Comparison of ENCODE assay signal across 8 mouse cellular contexts in genomic region chr1:184853339-184853738, GRCm38 (mm10). TPM values are rescaled to one million over a fixed set of nuclear protein-coding genes. Genes with fewer than 3 reads are reported as not detected.
DNase-seq lines count a peak whose midpoint lies in the region; ATAC-seq and TF ChIP-seq lines count a peak whose summit lies in the region.

No protein-coding gene starts in this region.

- peak; percentile 44 for TF ChIP-seq RAD21 in CH12.LX (IDR thresholded peaks at IDR 0.05; ENCODE audit: low read depth, low read length)

- peak in 1 of 2 experiments; percentile 71; a peak in 2 of 4 replicates for TF ChIP-seq CTCF in CH12.LX (conservative IDR thresholded peaks at IDR 0.05 in 1 of 2, IDR thresholded peaks at IDR 0.05 in 1 of 2; ENCODE audit: low read depth in 2 of 2, low read length in 2 of 2)
- TF ChIP-seq CTCF in liver, embryonic 14.5 days (IDR thresholded peaks at IDR 0.05; ENCODE audit: low read depth), result peak; percentile 89

- no peak overlapping the region for H3K27ac ChIP-seq in CH12.LX (ENCODE audit: insufficient read depth, low read depth)
- peak overlapping the region; percentile 85 for H3K27ac ChIP-seq in heart, embryonic 12.5 days (ENCODE audit: poor library complexity, severe bottlenecking)
- H3K27ac ChIP-seq in kidney, embryonic 16.5 days (ENCODE audit: low read length), result peak overlapping the region; percentile 85
- H3K27ac ChIP-seq in liver, embryonic 14.5 days, result no peak overlapping the region; the same call in 1 of the 2 replicates
- H3K27ac ChIP-seq in neural tube, embryonic 12.5 days, result no peak overlapping the region

- peak; percentile 34 for DNase-seq in CH12.LX (ENCODE audit: extremely low read depth)
- peak; percentile 25 to 54 for DNase-seq in adrenal gland, postnatal 4 days (ENCODE audit: low spot score in 2 of 2)
- peak in 1 of 3 experiments; percentile 39 for DNase-seq in liver, embryonic 14.5 days (ENCODE audit: low read depth in 3 of 3, low spot score in 3 of 3)
- peak; percentile 79 for DNase-seq in urinary bladder, postnatal 14 days (ENCODE audit: low spot score)

- H3K9me3 ChIP-seq in CH12.LX (replicated peaks; ENCODE audit: low read length), result no peaks in the 10 kb centered on the region
- no peaks in the 10 kb centered on the region for H3K9me3 ChIP-seq in heart, embryonic 12.5 days (replicated peaks)
- no peaks in the 10 kb centered on the region for H3K9me3 ChIP-seq in kidney, embryonic 16.5 days (ENCODE audit: low read length)
- no peaks in the 10 kb centered on the region for H3K9me3 ChIP-seq in liver, embryonic 14.5 days (ENCODE audit: control insufficient read depth, low read length)
- no peaks in the 10 kb centered on the region for H3K9me3 ChIP-seq in neural tube, embryonic 12.5 days

- H3K27me3 ChIP-seq in CH12.LX (replicated peaks), result no peaks in the 10 kb centered on the region
- H3K27me3 ChIP-seq in heart, embryonic 12.5 days (replicated peaks), result peaks cover 16% of the 10 kb centered on the region
- H3K27me3 ChIP-seq in kidney, embryonic 16.5 days (ENCODE audit: insufficient read depth, low read length), result no peaks in the 10 kb centered on the region
- no peaks in the 10 kb centered on the region for H3K27me3 ChIP-seq in liver, embryonic 14.5 days (ENCODE audit: control insufficient read depth, insufficient read depth, low read length)
- H3K27me3 ChIP-seq in neural tube, embryonic 12.5 days (replicated peaks), result peaks cover 17% of the 10 kb centered on the region; the same call in 1 of the 2 replicates

- no peak overlapping the region for H3K4me3 ChIP-seq in CH12.LX (replicated peaks in 1 of 3; ENCODE audit: low read depth in 2 of 3, low read length in 2 of 3, poor library complexity in 1 of 3)
- peak overlapping the region; percentile 25 for H3K4me3 ChIP-seq in heart, embryonic 12.5 days
- peak overlapping the region; percentile 17 for H3K4me3 ChIP-seq in kidney, embryonic 16.5 days (ENCODE audit: low read length)
- peak overlapping the region in 1 of 2 experiments; percentile 12; a peak in 2 of 4 replicates for H3K4me3 ChIP-seq in liver, embryonic 14.5 days (ENCODE audit: insufficient read depth in 1 of 2, low read depth in 2 of 2, low read length in 2 of 2)
- no peak overlapping the region for H3K4me3 ChIP-seq in neural tube, embryonic 12.5 days

- dilution Hi-C loops in CH12.LX (cut with MboI; ENCODE audit: extremely low pct_ligation_motif_present, extremely low pct_unique_long_range_greater_than_20kb, low sequenced_read_pairs), result no loop called here

- peaks cover 3 to 10% of the 10 kb centered on the region in 2 experiments; a peak in 2 of 4 replicates for H3K4me1 ChIP-seq in CH12.LX (ENCODE audit: control insufficient read depth in 1 of 2, insufficient read depth in 2 of 2)
- peaks cover 21% of the 10 kb centered on the region for H3K4me1 ChIP-seq in heart, embryonic 12.5 days (replicated peaks)
- peaks cover 21% of the 10 kb centered on the region for H3K4me1 ChIP-seq in kidney, embryonic 16.5 days (ENCODE audit: insufficient read depth, low read length)
- H3K4me1 ChIP-seq in liver, embryonic 14.5 days (replicated peaks; ENCODE audit: control insufficient read depth in 2 of 2, insufficient read depth in 2 of 2, low read length in 1 of 2), result peaks cover 19 to 23% of the 10 kb centered on the region in 2 experiments
- H3K4me1 ChIP-seq in neural tube, embryonic 12.5 days, result peaks cover 3% of the 10 kb centered on the region; the same call in 1 of the 2 replicates

- no peaks in the 10 kb centered on the region for H3K36me3 ChIP-seq in CH12.LX (replicated peaks in 1 of 2; ENCODE audit: control insufficient read depth in 1 of 2, insufficient read depth in 1 of 2, low read length in 1 of 2)
- no peaks in the 10 kb centered on the region for H3K36me3 ChIP-seq in heart, embryonic 12.5 days
- H3K36me3 ChIP-seq in kidney, embryonic 16.5 days (ENCODE audit: insufficient read depth, low read length), result no peaks in the 10 kb centered on the region
- H3K36me3 ChIP-seq in liver, embryonic 14.5 days (replicated peaks; ENCODE audit: control insufficient read depth, insufficient read depth, low read depth), result no peaks in the 10 kb centered on the region
- H3K36me3 ChIP-seq in neural tube, embryonic 12.5 days, result no peaks in the 10 kb centered on the region

- no peak overlapping the region for H3K4me2 ChIP-seq in CH12.LX (ENCODE audit: insufficient read depth, low read depth, poor library complexity, severe bottlenecking)
- H3K4me2 ChIP-seq in heart, embryonic 12.5 days, result peak overlapping the region; percentile 61
- H3K4me2 ChIP-seq in kidney, embryonic 16.5 days (replicated peaks; ENCODE audit: low read depth, low read length), result peak overlapping the region; percentile 39
- H3K4me2 ChIP-seq in liver, embryonic 14.5 days (ENCODE audit: low read depth), result peak overlapping the region; percentile 46
- peak overlapping the region; percentile 40 for H3K4me2 ChIP-seq in neural tube, embryonic 12.5 days (replicated peaks)

- WGBS in heart, embryonic 12.5 days, result 20% methylated on average over 5 of the region's 5 CpGs
- 21% methylated on average over 5 of the region's 5 CpGs for WGBS in kidney, embryonic 16.5 days
- WGBS in liver, embryonic 14.5 days (ENCODE audit: insufficient replicate concordance), result 12% methylated on average over 5 of the region's 5 CpGs
- WGBS in neural tube, embryonic 12.5 days, result 35% methylated on average over 5 of the region's 5 CpGs

- no peaks in the 10 kb centered on the region for H3K79me2 ChIP-seq in CH12.LX (replicated peaks; ENCODE audit: control insufficient read depth, extremely low read depth, insufficient read depth, poor library complexity, severe bottlenecking)

- in situ Hi-C loops in CH12.LX (cut with MboI; ENCODE audit: low pct_ligation_motif_present, low pct_unique_long_range_greater_than_20kb, low sequenced_read_pairs), result no loop called here

- no peak for TF ChIP-seq POLR2A in CH12.LX (IDR thresholded peaks at IDR 0.05; ENCODE audit: low read depth, low read length)

- no peak overlapping the region for H3K9ac ChIP-seq in CH12.LX (ENCODE audit: insufficient read depth, low read depth)
- H3K9ac ChIP-seq in heart, embryonic 12.5 days, result peak overlapping the region; percentile 32; the same call in 1 of the 2 replicates
- 0 out of 2 replicates have a peak overlapping the region, but pooled peaks have one; percentile 8 for H3K9ac ChIP-seq in kidney, embryonic 16.5 days (replicated peaks; ENCODE audit: low read length)
- H3K9ac ChIP-seq in liver, embryonic 14.5 days (replicated peaks), result no peak overlapping the region; the same call in 1 of the 2 replicates
- no peak overlapping the region for H3K9ac ChIP-seq in neural tube, embryonic 12.5 days

- no peak for TF ChIP-seq EP300 in CH12.LX (IDR thresholded peaks at IDR 0.05; ENCODE audit: low read length)
- TF ChIP-seq EP300 in liver, embryonic 14.5 days (IDR thresholded peaks at IDR 0.05; ENCODE audit: low read depth), result no peak

- peak; percentile 44 for ATAC-seq in erythroblast, adult 5-6 weeks (replicated peaks; ENCODE audit: low FRiP score, poor library complexity, severe bottlenecking)
- peak; percentile 60; the same call in 1 of the 2 replicates for ATAC-seq in heart, embryonic 12.5 days (ENCODE audit: insufficient number of reproducible peaks, low FRiP score)
- peak; percentile 54; the same call in 1 of the 2 replicates for ATAC-seq in kidney, embryonic 16.5 days (ENCODE audit: low FRiP score, low TSS enrichment)
- 0 out of 2 replicates have a peak, but pooled peaks have one; percentile 15 for ATAC-seq in liver, embryonic 14.5 days (ENCODE audit: insufficient read depth)
- ATAC-seq in neural tube, embryonic 12.5 days (ENCODE audit: low FRiP score, low read depth), result no peak

RNA-seq across cellular contexts. Expression of gene Marc2, which starts 7.1 kb away (rescaled TPM):
- 49.7 and 55.0 TPM in 2 replicates for total RNA-seq in CH12.LX (2012; rRNA removed)
- total RNA-seq in CH12.LX (2014; rRNA removed), result 54.8 and 63.5 TPM in 2 replicates
- polyA plus RNA-seq in CH12.LX (2012; ENCODE audit: insufficient read length, low read depth), result 129 and 155 TPM in 2 replicates
- 100 to 1,000 TPM; 259 to 308 TPM for total RNA-seq in adrenal gland, postnatal 4 days (2021)
- total RNA-seq in erythroblast, adult 5-6 weeks (2015; ENCODE audit: low replicate concordance), result 31.6 and 35.5 TPM in 2 replicates
- total RNA-seq in erythroblast, adult 5-6 weeks (2017; ENCODE audit: low replicate concordance), result 24.7 and 25.2 TPM in 2 replicates
- polyA plus RNA-seq in heart, embryonic 12.5 days (2016; fragmentation: Nextera tagmentation; extraction: Ambion mirVana), result 92.5 and 95.8 TPM in 2 replicates
- polyA plus RNA-seq in kidney, embryonic 16.5 days (2015; fragmentation: Nextera tagmentation; extraction: Ambion mirVana), result 196 and 228 TPM in 2 replicates
- 53.3 and 58.6 TPM in 2 replicates for polyA plus RNA-seq in liver, embryonic 14.5 days (2012; rRNA removed)
- 227 TPM in 2 replicates for polyA plus RNA-seq in liver, embryonic 14.5 days (2014; fragmentation: Nextera tagmentation; extraction: Ambion mirVana)
- polyA plus RNA-seq in neural tube, embryonic 12.5 days (2016; fragmentation: Nextera tagmentation; extraction: Ambion mirVana), result 99.0 and 107 TPM in 2 replicates

RNA-seq across cellular contexts. Expression of gene C130074G19Rik, which starts 29.7 kb away (rescaled TPM):
- total RNA-seq in CH12.LX (2012; rRNA removed) (not detected in 2 replicates), CH12.LX (2014; rRNA removed) (not detected in 2 replicates)
- polyA plus RNA-seq in CH12.LX (2012; ENCODE audit: insufficient read length, low read depth), result not detected in 2 replicates
- total RNA-seq in adrenal gland, postnatal 4 days (2021), result 10 to 100 TPM; 31.8 to 32.5 TPM
- not detected in 2 replicates for total RNA-seq in erythroblast, adult 5-6 weeks (2015; ENCODE audit: low replicate concordance)
- total RNA-seq in erythroblast, adult 5-6 weeks (2017; ENCODE audit: low replicate concordance), result not detected in 2 replicates
- polyA plus RNA-seq in heart, embryonic 12.5 days (2016; fragmentation: Nextera tagmentation; extraction: Ambion mirVana), result 0.51 and 0.60 TPM in 2 replicates
- polyA plus RNA-seq in kidney, embryonic 16.5 days (2015; fragmentation: Nextera tagmentation; extraction: Ambion mirVana), result 3.1 and 3.9 TPM in 2 replicates
- polyA plus RNA-seq in liver, embryonic 14.5 days (2012; rRNA removed), result 5.4 and 7.4 TPM in 2 replicates
- polyA plus RNA-seq in liver, embryonic 14.5 days (2014; fragmentation: Nextera tagmentation; extraction: Ambion mirVana), result 1.1 and 1.3 TPM in 2 replicates
- polyA plus RNA-seq in neural tube, embryonic 12.5 days (2016; fragmentation: Nextera tagmentation; extraction: Ambion mirVana), result 1.1 and 1.2 TPM in 2 replicates

RNA-seq across cellular contexts. Expression of gene Marc1, which starts 42.2 kb away (rescaled TPM):
- total RNA-seq in CH12.LX (2012; rRNA removed) (not detected in 2 replicates), CH12.LX (2014; rRNA removed) (not detected in 2 replicates)
- polyA plus RNA-seq in CH12.LX (2012; ENCODE audit: insufficient read length, low read depth), result not detected in 2 replicates
- 10 to 100 TPM in 1 of 2 experiments, under 1 TPM in 1; 0.98 to 17.2 TPM for total RNA-seq in adrenal gland, postnatal 4 days (2021)
- not detected in 2 replicates for total RNA-seq in erythroblast, adult 5-6 weeks (2015; ENCODE audit: low replicate concordance)
- total RNA-seq in erythroblast, adult 5-6 weeks (2017; ENCODE audit: low replicate concordance), result not detected in 2 replicates
- 0.14 and 0.24 TPM in 2 replicates for polyA plus RNA-seq in heart, embryonic 12.5 days (2016; fragmentation: Nextera tagmentation; extraction: Ambion mirVana)
- polyA plus RNA-seq in kidney, embryonic 16.5 days (2015; fragmentation: Nextera tagmentation; extraction: Ambion mirVana), result 0.26 and 0.37 TPM in 2 replicates
- 10.2 and 10.3 TPM in 2 replicates for polyA plus RNA-seq in liver, embryonic 14.5 days (2012; rRNA removed)
- polyA plus RNA-seq in liver, embryonic 14.5 days (2014; fragmentation: Nextera tagmentation; extraction: Ambion mirVana), result 22.6 and 28.6 TPM in 2 replicates
- 0.25 and 0.32 TPM in 2 replicates for polyA plus RNA-seq in neural tube, embryonic 12.5 days (2016; fragmentation: Nextera tagmentation; extraction: Ambion mirVana)

Comparison
In these comparisons a context has a peak if more than half of its experiments do, and no peak if none do; other contexts are left out.
1. H3K27ac ChIP-seq: peak in heart, embryonic 12.5 days (single experiment) and kidney, embryonic 16.5 days (single experiment); none in CH12.LX (single experiment), liver, embryonic 14.5 days (single experiment) and neural tube, embryonic 12.5 days (single experiment).
2. H3K4me3 ChIP-seq: peak in heart, embryonic 12.5 days (single experiment) and kidney, embryonic 16.5 days (single experiment); none in CH12.LX (0 of 3) and neural tube, embryonic 12.5 days (single experiment).
3. H3K9ac ChIP-seq: peak in heart, embryonic 12.5 days (single experiment) and kidney, embryonic 16.5 days (single experiment); none in CH12.LX (single experiment), liver, embryonic 14.5 days (single experiment) and neural tube, embryonic 12.5 days (single experiment).